29 mouse cellular contexts compared by ENCODE assay signal in the genomic region with DNA sequence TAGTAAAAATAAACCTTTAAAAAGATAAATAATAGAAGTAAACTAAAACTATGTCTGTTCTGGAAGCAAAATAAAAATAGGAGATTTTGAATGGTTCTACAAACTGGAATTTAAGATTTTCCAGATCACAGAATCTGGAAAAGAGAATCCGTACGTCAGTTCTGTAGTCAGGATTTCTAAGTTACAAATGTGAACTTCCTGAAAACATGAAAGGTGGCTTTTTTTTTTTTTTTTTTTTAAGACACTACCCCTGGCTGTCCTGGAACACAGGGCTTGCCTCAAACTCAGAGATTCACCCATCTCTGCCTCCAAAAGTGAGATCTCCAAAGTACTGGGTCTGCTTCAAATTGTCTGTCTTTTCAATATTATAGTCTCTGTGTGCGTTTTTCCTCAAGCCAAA. TPM values are rescaled to one million over a fixed set of nuclear protein-coding genes. Genes with fewer than 3 reads are reported as not detected.
DNase-seq lines count a peak whose midpoint lies in the region; ATAC-seq and TF ChIP-seq lines count a peak whose summit lies in the region.
"Had no signal": no experiment of that assay in that cellular context is flagged by ENCODE, and none has a peak within 500 bp of the region (broad histone marks: within the 10 kb centered on the region; RNA-seq: fewer than 3 reads in every experiment).

No protein-coding gene starts in this region.

- peak overlapping the region; percentile 94 for H3K4me2 ChIP-seq in CH12.LX (ENCODE audit: insufficient read depth, low read depth, poor library complexity, severe bottlenecking)
- H3K4me2 ChIP-seq in liver, embryonic 14.5 days (ENCODE audit: low read depth) = peak overlapping the region; percentile 85
- peak overlapping the region; percentile 72 for H3K4me2 ChIP-seq in liver, postnatal 0 days (ENCODE audit: low read depth, low read length)
- H3K4me2 ChIP-seq: embryonic facial prominence, embryonic 12.5 days; embryonic facial prominence, embryonic 15.5 days; forebrain, embryonic 13.5 days; hindbrain, embryonic 14.5 days had no signal

- no peaks in the 10 kb centered on the region for H3K9me3 ChIP-seq in CH12.LX (replicated peaks; ENCODE audit: low read length)
- no peaks in the 10 kb centered on the region for H3K9me3 ChIP-seq in liver, embryonic 14.5 days (ENCODE audit: control insufficient read depth, low read length)
- no peaks in the 10 kb centered on the region for H3K9me3 ChIP-seq in liver, postnatal 0 days (ENCODE audit: low read length)
- H3K9me3 ChIP-seq: embryonic facial prominence, embryonic 12.5 days; embryonic facial prominence, embryonic 15.5 days; forebrain, embryonic 10.5 days; forebrain, embryonic 13.5 days; heart, embryonic 12.5 days; heart, embryonic 15.5 days had no signal

- dilution Hi-C loops in CH12.LX (cut with MboI; ENCODE audit: extremely low pct_ligation_motif_present, extremely low pct_unique_long_range_greater_than_20kb, low sequenced_read_pairs) = no loop called here

- no peak for ATAC-seq in liver, embryonic 14.5 days (ENCODE audit: insufficient read depth)
- no peak for ATAC-seq in liver, postnatal 0 days
- ATAC-seq: activated CD4-positive, CD25-positive, alpha-beta regulatory T cell, adult 4 months; forebrain, embryonic 13.5 days; forebrain, embryonic 16.5 days; hindbrain, postnatal 0 days; inflammation-experienced regulatory T-cells, adult 6 months had no signal

- H3K36me3 ChIP-seq in CH12.LX (replicated peaks in 1 of 2; ENCODE audit: control insufficient read depth in 1 of 2, insufficient read depth in 1 of 2, low read length in 1 of 2) = peaks cover 11 to 32% of the 10 kb centered on the region in 2 experiments
- peaks cover 15% of the 10 kb centered on the region for H3K36me3 ChIP-seq in liver, embryonic 14.5 days (replicated peaks; ENCODE audit: control insufficient read depth, insufficient read depth, low read depth)
- peaks cover 30% of the 10 kb centered on the region for H3K36me3 ChIP-seq in liver, postnatal 0 days (replicated peaks; ENCODE audit: insufficient read depth, low read length)
- peaks cover 12% of the 10 kb centered on the region for H3K36me3 ChIP-seq in heart, adult 2 months (ENCODE audit: control insufficient read depth, insufficient read depth, low read length)

- no peak for TF ChIP-seq EP300 in CH12.LX (IDR thresholded peaks at IDR 0.05; ENCODE audit: low read length)
- TF ChIP-seq EP300 in liver, embryonic 14.5 days (IDR thresholded peaks at IDR 0.05; ENCODE audit: low read depth) = no peak
- TF ChIP-seq EP300 in liver, postnatal 0 days (IDR thresholded peaks at IDR 0.05; ENCODE audit: low read depth) = no peak
- TF ChIP-seq EP300 in heart, adult 2 months (IDR thresholded peaks at IDR 0.05; ENCODE audit: insufficient read depth, low read depth, low read length) = no peak

- H3K79me2 ChIP-seq in CH12.LX (replicated peaks; ENCODE audit: control insufficient read depth, extremely low read depth, insufficient read depth, poor library complexity, severe bottlenecking) = peaks cover 20% of the 10 kb centered on the region
- H3K79me2 ChIP-seq in heart, adult 2 months (replicated peaks; ENCODE audit: control insufficient read depth, insufficient read depth, low read length) = no peaks in the 10 kb centered on the region; the same call in 1 of the 2 replicates

- no peak overlapping the region for H3K4me3 ChIP-seq in layer of hippocampus, adult 2 months
- H3K4me3 ChIP-seq in CH12.LX (replicated peaks in 1 of 3; ENCODE audit: low read depth in 2 of 3, low read length in 2 of 3, poor library complexity in 1 of 3) = no peak overlapping the region
- H3K4me3 ChIP-seq in liver, embryonic 14.5 days (ENCODE audit: insufficient read depth in 1 of 2, low read depth in 2 of 2, low read length in 2 of 2) = no peak overlapping the region; a peak in 1 of 4 replicates
- peak overlapping the region; percentile 78; the same call in 1 of the 2 replicates for H3K4me3 ChIP-seq in liver, postnatal 0 days (ENCODE audit: low read depth, low read length)
- no peak overlapping the region for H3K4me3 ChIP-seq in heart, adult 2 months
- H3K4me3 ChIP-seq: embryonic facial prominence, embryonic 12.5 days; embryonic facial prominence, embryonic 15.5 days; forebrain, embryonic 10.5 days; forebrain, embryonic 13.5 days; heart, embryonic 12.5 days; heart, embryonic 15.5 days had no signal

- no peak for TF ChIP-seq RAD21 in CH12.LX (IDR thresholded peaks at IDR 0.05; ENCODE audit: low read depth, low read length)

- peaks cover 0 to 26% of the 10 kb centered on the region in 2 experiments; a peak in 2 of 4 replicates for H3K4me1 ChIP-seq in CH12.LX (ENCODE audit: control insufficient read depth in 1 of 2, insufficient read depth in 2 of 2)
- H3K4me1 ChIP-seq in liver, embryonic 14.5 days (replicated peaks; ENCODE audit: control insufficient read depth in 2 of 2, insufficient read depth in 2 of 2, low read length in 1 of 2) = peaks cover 9 to 14% of the 10 kb centered on the region in 2 experiments
- H3K4me1 ChIP-seq in liver, postnatal 0 days (ENCODE audit: insufficient read depth) = peaks cover 13% of the 10 kb centered on the region; the same call in 1 of the 2 replicates
- peaks cover 2% of the 10 kb centered on the region for H3K4me1 ChIP-seq in heart, adult 2 months (ENCODE audit: control insufficient read depth, insufficient read depth, low read length)

- H3K27me3 ChIP-seq in CH12.LX (replicated peaks) = no peaks in the 10 kb centered on the region
- H3K27me3 ChIP-seq in liver, embryonic 14.5 days (ENCODE audit: control insufficient read depth, insufficient read depth, low read length) = no peaks in the 10 kb centered on the region
- H3K27me3 ChIP-seq in liver, postnatal 0 days (ENCODE audit: insufficient read depth, low read length) = no peaks in the 10 kb centered on the region
- no peaks in the 10 kb centered on the region for H3K27me3 ChIP-seq in heart, adult 2 months (ENCODE audit: control insufficient read depth, insufficient read depth, low read length)
- H3K27me3 ChIP-seq: embryonic facial prominence, embryonic 12.5 days; embryonic facial prominence, embryonic 15.5 days; forebrain, embryonic 13.5 days; heart, embryonic 12.5 days; heart, embryonic 15.5 days had no signal

- TF ChIP-seq CTCF in layer of hippocampus, adult 2 months (conservative IDR thresholded peaks at IDR 0.05) = no peak
- TF ChIP-seq CTCF in CH12.LX (conservative IDR thresholded peaks at IDR 0.05 in 1 of 2, IDR thresholded peaks at IDR 0.05 in 1 of 2; ENCODE audit: low read depth in 2 of 2, low read length in 2 of 2) = no peak
- TF ChIP-seq CTCF in liver, embryonic 14.5 days (IDR thresholded peaks at IDR 0.05; ENCODE audit: low read depth) = no peak
- TF ChIP-seq CTCF in liver, postnatal 0 days (IDR thresholded peaks at IDR 0.05; ENCODE audit: low read depth) = no peak
- no peak for TF ChIP-seq CTCF in heart, adult 2 months (IDR thresholded peaks at IDR 0.05)

- H3K27ac ChIP-seq in layer of hippocampus, adult 2 months = 0 out of 2 replicates have a peak overlapping the region, but pooled peaks have one; percentile 95
- H3K27ac ChIP-seq in CH12.LX (ENCODE audit: insufficient read depth, low read depth) = no peak overlapping the region
- H3K27ac ChIP-seq in liver, embryonic 14.5 days = no peak overlapping the region
- peak overlapping the region; percentile 93; the same call in 1 of the 2 replicates for H3K27ac ChIP-seq in liver, postnatal 0 days (ENCODE audit: low read depth)
- no peak overlapping the region for H3K27ac ChIP-seq in heart, adult 2 months
- H3K27ac ChIP-seq: forebrain, embryonic 10.5 days; forebrain, embryonic 13.5 days; heart, embryonic 15.5 days; hindbrain, embryonic 14.5 days; hindbrain, postnatal 0 days had no signal

- no peak for DNase-seq in layer of hippocampus, adult 2 months (ENCODE audit: low spot score in 2 of 2)
- DNase-seq in layer of hippocampus, adult 18-20 months (ENCODE audit: low spot score in 2 of 2) = no peak
- DNase-seq in CH12.LX (ENCODE audit: extremely low read depth) = no peak
- DNase-seq in liver, embryonic 14.5 days (ENCODE audit: low read depth in 3 of 3, low spot score in 3 of 3) = no peak
- DNase-seq in liver, postnatal 0 days = no peak
- DNase-seq in heart, adult 2 months = no peak
- DNase-seq in embryo, embryonic 9.5 days (ENCODE audit: extremely low spot score) = no peak
- DNase-seq: adrenal gland, adult 8-10 months; adrenal gland, postnatal 25 days; B cell, adult 2 months; cerebellum, adult 18-20 months; cerebellum, postnatal 14 days; gastrocnemius, postnatal 10 days; gastrocnemius, postnatal 36 days; heart, postnatal 10 days; heart, postnatal 36 days had no signal

- in situ Hi-C loops in CH12.LX (cut with MboI; ENCODE audit: low pct_ligation_motif_present, low pct_unique_long_range_greater_than_20kb, low sequenced_read_pairs) = loop anchor here (10.0 kb wide), 1 partner anchor 90 kb away; no protein-coding TSS in a partner anchor

- intact Hi-C loops in heart, adult 2 months (cut with DNase I) = no loop called here

- H3K9ac ChIP-seq in CH12.LX (ENCODE audit: insufficient read depth, low read depth) = peak overlapping the region; percentile 66
- no peak overlapping the region for H3K9ac ChIP-seq in liver, embryonic 14.5 days (replicated peaks)
- no peak overlapping the region for H3K9ac ChIP-seq in liver, postnatal 0 days (replicated peaks)
- H3K9ac ChIP-seq in heart, adult 2 months (ENCODE audit: low read depth, low read length) = no peak overlapping the region
- H3K9ac ChIP-seq: embryonic facial prominence, embryonic 12.5 days; embryonic facial prominence, embryonic 15.5 days; forebrain, embryonic 13.5 days; heart, embryonic 12.5 days; heart, embryonic 15.5 days; hindbrain, embryonic 14.5 days had no signal

- WGBS in liver, embryonic 14.5 days (ENCODE audit: insufficient replicate concordance) = 90% methylated on average over 3 of the region's 3 CpGs
- 82% methylated on average over 3 of the region's 3 CpGs for WGBS in liver, postnatal 0 days (ENCODE audit: insufficient replicate concordance)
- WGBS in heart, adult 2 months = 94% methylated on average over 3 of the region's 3 CpGs

- TF ChIP-seq POLR2A in CH12.LX (IDR thresholded peaks at IDR 0.05; ENCODE audit: low read depth, low read length) = no peak
- no peak for TF ChIP-seq POLR2A in heart, adult 2 months (IDR thresholded peaks at IDR 0.05; ENCODE audit: insufficient read depth, low read depth, low read length)

RNA-seq across cellular contexts. Expression of a gene that starts 1.8 kb away (rescaled TPM):
- total RNA-seq in layer of hippocampus, adult 2 months (2021) = 10 to 100 TPM; 31.6 to 32.6 TPM
- 10 to 100 TPM; 31.0 to 31.4 TPM for total RNA-seq in layer of hippocampus, adult 18-20 months (2021)
- total RNA-seq in CH12.LX (2012; rRNA removed) (4.8 and 5.2 TPM in 2 replicates), CH12.LX (2014; rRNA removed) (3.8 and 4.6 TPM in 2 replicates)
- polyA plus RNA-seq in CH12.LX (2012; ENCODE audit: insufficient read length, low read depth) = 14.3 and 15.6 TPM in 2 replicates
- polyA plus RNA-seq in liver, embryonic 14.5 days (2012; rRNA removed) = 6.2 and 13.8 TPM in 2 replicates
- 19.2 and 20.5 TPM in 2 replicates for polyA plus RNA-seq in liver, embryonic 14.5 days (2014; fragmentation: Nextera tagmentation; extraction: Ambion mirVana)
- 18.4 and 21.4 TPM in 2 replicates for polyA plus RNA-seq in liver, postnatal 0 days (2015; fragmentation: Nextera tagmentation; extraction: Ambion mirVana)
- 10 to 100 TPM; 11.9 to 14.3 TPM for total RNA-seq in heart, adult 2 months (2021)
- polyA plus RNA-seq in heart, adult 2 months (2012; rRNA removed) = 2.5 and 4.7 TPM in 2 replicates

RNA-seq across cellular contexts. Expression of a gene that starts 1.9 kb away (rescaled TPM):
- 10 to 100 TPM; 19.3 to 22.3 TPM for total RNA-seq in layer of hippocampus, adult 2 months (2021)
- total RNA-seq in layer of hippocampus, adult 18-20 months (2021) = 10 to 100 TPM; 22.6 to 22.9 TPM
- total RNA-seq in CH12.LX (2012; rRNA removed) = 6.0 and 6.6 TPM in 2 replicates
- 10.2 and 11.1 TPM in 2 replicates for total RNA-seq in CH12.LX (2014; rRNA removed)
- 14.8 and 19.2 TPM in 2 replicates for polyA plus RNA-seq in CH12.LX (2012; ENCODE audit: insufficient read length, low read depth)
- polyA plus RNA-seq in liver, embryonic 14.5 days (2012; rRNA removed) = 14.9 and 20.1 TPM in 2 replicates
- polyA plus RNA-seq in liver, embryonic 14.5 days (2014; fragmentation: Nextera tagmentation; extraction: Ambion mirVana) = 22.4 and 25.2 TPM in 2 replicates
- 20.5 and 21.9 TPM in 2 replicates for polyA plus RNA-seq in liver, postnatal 0 days (2015; fragmentation: Nextera tagmentation; extraction: Ambion mirVana)
- 10 to 100 TPM; 24.0 to 27.8 TPM for total RNA-seq in heart, adult 2 months (2021)
- polyA plus RNA-seq in heart, adult 2 months (2012; rRNA removed) = 11.4 and 24.5 TPM in 2 replicates

RNA-seq across cellular contexts. Expression of a gene that starts 42.6 kb away (rescaled TPM):
- 1 to 10 TPM; 3.8 to 4.3 TPM for total RNA-seq in layer of hippocampus, adult 2 months (2021)
- 1 to 10 TPM; 3.7 to 4.3 TPM for total RNA-seq in layer of hippocampus, adult 18-20 months (2021)
- 0.13 and 0.55 TPM in 2 replicates for total RNA-seq in CH12.LX (2012; rRNA removed)
- total RNA-seq in CH12.LX (2014; rRNA removed) = not detected in 2 replicates
- not detected in 2 replicates for polyA plus RNA-seq in CH12.LX (2012; ENCODE audit: insufficient read length, low read depth)
- 0.01 and 0.15 TPM in 2 replicates for polyA plus RNA-seq in liver, embryonic 14.5 days (2012; rRNA removed)
- not detected in 2 replicates for polyA plus RNA-seq in liver, embryonic 14.5 days (2014; fragmentation: Nextera tagmentation; extraction: Ambion mirVana)
- not detected in 2 replicates for polyA plus RNA-seq in liver, postnatal 0 days (2015; fragmentation: Nextera tagmentation; extraction: Ambion mirVana)
- total RNA-seq in heart, adult 2 months (2021) = not detected
- polyA plus RNA-seq in heart, adult 2 months (2012; rRNA removed) = not detected in 2 replicates
- total RNA-seq: adrenal gland, adult 8-10 months; adrenal gland, postnatal 25 days; gastrocnemius, adult 18-20 months; gastrocnemius, postnatal 36 days; granulocyte monocyte progenitor cell, adult 5-6 weeks; heart, postnatal 10 days; heart, postnatal 36 days had no signal
- polyA plus RNA-seq: activated CD4-positive, CD25-positive, alpha-beta regulatory T cell, adult 4 months; heart, embryonic 12.5 days; heart, embryonic 15.5 days; inflammation-experienced regulatory T-cells, adult 6 months had no signal

Comparison
In these comparisons a context has a peak if more than half of its experiments do, and no peak if none do; other contexts are left out.
1. H3K27ac ChIP-seq: peak in layer of hippocampus, adult 2 months (single experiment) and liver, postnatal 0 days (single experiment); none in CH12.LX (single experiment), liver, embryonic 14.5 days (single experiment) and heart, adult 2 months (single experiment).
2. Peak in every context shown above with its lines, with median percentiles within 50 percentile points of each other: H3K4me2 ChIP-seq.